Mouse (Mus musculus): ENCODE measurements around the gene Junb. TPM values are rescaled to one million over a fixed set of nuclear protein-coding genes. Genes with fewer than 3 reads are reported as not detected.

The Junb gene
- polyA plus RNA-seq, 1 experiment, result 80.2 TPM

Other genes with a start within 250 kb of the Junb start
- gene Nfix, start 178.4 kb downstream of the Junb start, polyA plus RNA-seq (2012; rRNA removed), result 14.5 and 15.4 TPM in 2 replicates
- gene Dand5, start 155.9 kb downstream of the Junb start, polyA plus RNA-seq (2012; rRNA removed), result 1.9 and 3.0 TPM in 2 replicates
- 13.4 and 22.8 TPM in 2 replicates for gene Gadd45gip1, start 147.2 kb downstream of the Junb start, polyA plus RNA-seq (2012; rRNA removed)
- gene Rad23a, start 138.1 kb downstream of the Junb start, polyA plus RNA-seq (2012; rRNA removed), result 49.3 and 65.9 TPM in 2 replicates
- 402 and 404 TPM in 2 replicates for gene Calr, start 131.8 kb downstream of the Junb start, polyA plus RNA-seq (2012; rRNA removed)
- 50.9 and 54.2 TPM in 2 replicates for gene Farsa, start 121.7 kb downstream of the Junb start, polyA plus RNA-seq (2012; rRNA removed)
- gene Syce2, start 106.6 kb downstream of the Junb start, polyA plus RNA-seq (2012; rRNA removed), result 3.5 and 5.5 TPM in 2 replicates
- 38.6 and 64.2 TPM in 2 replicates for gene Gcdh, start 84.8 kb downstream of the Junb start, polyA plus RNA-seq (2012; rRNA removed)
- gene Klf1, start 76.8 kb downstream of the Junb start, polyA plus RNA-seq (2012; rRNA removed), result 0.38 and 0.43 TPM in 2 replicates
- 8.4 and 8.7 TPM in 2 replicates for gene Dnase2a, start 70.2 kb downstream of the Junb start, polyA plus RNA-seq (2012; rRNA removed)
- 0.36 and 0.49 TPM in 2 replicates for gene Mast1, start 41.4 kb downstream of the Junb start, polyA plus RNA-seq (2012; rRNA removed)
- gene Rtbdn, start 31.7 kb downstream of the Junb start, polyA plus RNA-seq (2012; rRNA removed), result not detected in 2 replicates
- gene Gm49661, start 9.3 kb downstream of the Junb start, polyA plus RNA-seq (2012; rRNA removed), result 1.2 and 1.4 TPM in 2 replicates
- gene Prdx2, start 9.1 kb downstream of the Junb start, polyA plus RNA-seq (2012; rRNA removed), result 183 and 200 TPM in 2 replicates
- gene Rnaseh2a, start 9.0 kb downstream of the Junb start, polyA plus RNA-seq (2012; rRNA removed), result 48.2 and 52.8 TPM in 2 replicates
- gene Hook2, start 11.9 kb upstream of the Junb start, polyA plus RNA-seq (2012; rRNA removed), result 33.8 and 49.0 TPM in 2 replicates
- gene Best2, start 35.8 kb upstream of the Junb start, polyA plus RNA-seq (2012; rRNA removed), result 0.33 TPM in 1 of 2 replicates, not detected in the other
- 142 and 146 TPM in 2 replicates for gene Asna1, start 46.6 kb upstream of the Junb start, polyA plus RNA-seq (2012; rRNA removed)
- 93.9 and 101 TPM in 2 replicates for gene Trir, start 48.1 kb upstream of the Junb start, polyA plus RNA-seq (2012; rRNA removed)
- 34.5 and 50.7 TPM in 2 replicates for gene Tnpo2, start 58.2 kb upstream of the Junb start, polyA plus RNA-seq (2012; rRNA removed)
- 33.9 and 40.8 TPM in 2 replicates for gene Fbxw9, start 81.3 kb upstream of the Junb start, polyA plus RNA-seq (2012; rRNA removed)
- 0.73 and 1.0 TPM in 2 replicates for gene Gm5741, start 89.3 kb upstream of the Junb start, polyA plus RNA-seq (2012; rRNA removed)
- gene Dhps, start 93.0 kb upstream of the Junb start, polyA plus RNA-seq (2012; rRNA removed), result 33.3 and 41.4 TPM in 2 replicates
- 121 and 139 TPM in 2 replicates for gene Wdr83os, start 102.0 kb upstream of the Junb start, polyA plus RNA-seq (2012; rRNA removed)
- 29.4 and 33.9 TPM in 2 replicates for gene Wdr83, start 102.6 kb upstream of the Junb start, polyA plus RNA-seq (2012; rRNA removed)
- gene Man2b1, start 104.6 kb upstream of the Junb start, polyA plus RNA-seq (2012; rRNA removed), result 37.4 and 64.2 TPM in 2 replicates
- gene Zfp791, start 144.4 kb upstream of the Junb start, polyA plus RNA-seq (2012; rRNA removed), result 0.96 and 1.5 TPM in 2 replicates
- gene Cks1brt, start 173.2 kb upstream of the Junb start, polyA plus RNA-seq (2012; rRNA removed), result not detected in 2 replicates
- not detected in 2 replicates for gene Olfr371, start 247.3 kb upstream of the Junb start, polyA plus RNA-seq (2012; rRNA removed)